Mouse (Mus musculus): ENCODE measurements around the gene Nek2. TPM values are rescaled to one million over a fixed set of nuclear protein-coding genes. Genes with fewer than 3 reads are reported as not detected.

Nek2 gene
- polyA plus RNA-seq, 1 experiment from 2014 or later: 41.4 TPM

- H3K27ac ChIP-seq: peak overlapping the region; percentile 65
- no peaks in the 10 kb centered on the region for H3K27me3 ChIP-seq (ENCODE audit: insufficient read depth, poor library complexity, severe bottlenecking)
- no peaks in the 10 kb centered on the region for H3K9me3 ChIP-seq
- H3K36me3 ChIP-seq: no peaks in the 10 kb centered on the region
- 52% methylated on average over 10 of the region's 10 CpGs for WGBS
- peaks cover 25% of the 10 kb centered on the region for H3K4me1 ChIP-seq
- no peak overlapping the region for H3K4me3 ChIP-seq
- no peak for DNase-seq (ENCODE audit: low spot score)
These were observed 18.2 kb upstream of the Nek2 start for GRCm38 (mm10) chr1:191802820-191803655.

- no peak for DNase-seq (ENCODE audit: low spot score)
- WGBS: 60% methylated on average over 5 of the region's 5 CpGs
These were observed 16.5 kb upstream of the Nek2 start for GRCm38 (mm10) chr1:191804747-191805146.

GRCm38 (mm10) chr1:191805788-191806187, 15.5 kb upstream of the Nek2 start:
- Histone ChIP-seq H3K9me3 (no peaks in the 10 kb centered on the region), H3K27me3 (ENCODE audit: insufficient read depth, poor library complexity, severe bottlenecking) (no peaks in the 10 kb centered on the region), H3K36me3 (no peaks in the 10 kb centered on the region), H3K4me3 (no peak overlapping the region), H3K4me1 (peaks cover 25% of the 10 kb centered on the region), H3K27ac (no peak overlapping the region)
- WGBS: 75% methylated on average over 6 of the region's 6 CpGs
- no peak for DNase-seq (ENCODE audit: low spot score)

More at GRCm38 (mm10) chr1:191804747-191805146, 16.5 kb upstream of the Nek2 start:
- H3K9me3 ChIP-seq: no peaks in the 10 kb centered on the region
- no peaks in the 10 kb centered on the region for H3K27me3 ChIP-seq (ENCODE audit: insufficient read depth, poor library complexity, severe bottlenecking)
- H3K36me3 ChIP-seq: no peaks in the 10 kb centered on the region
- H3K4me3 ChIP-seq: no peak overlapping the region
- H3K27ac ChIP-seq: no peak overlapping the region
- H3K4me1 ChIP-seq: peaks cover 25% of the 10 kb centered on the region

GRCm38 (mm10) chr1:191806740-191807139, 14.5 kb upstream of the Nek2 start:
- H3K4me1 ChIP-seq: peaks cover 25% of the 10 kb centered on the region
- no peak for DNase-seq (ENCODE audit: low spot score)
- no peak overlapping the region for H3K27ac ChIP-seq
- H3K4me3 ChIP-seq: no peak overlapping the region
- no peaks in the 10 kb centered on the region for H3K9me3 ChIP-seq
- no peaks in the 10 kb centered on the region for H3K36me3 ChIP-seq
- no peaks in the 10 kb centered on the region for H3K27me3 ChIP-seq (ENCODE audit: insufficient read depth, poor library complexity, severe bottlenecking)
- 92% methylated on average over 4 of the region's 4 CpGs for WGBS

- no peak overlapping the region for H3K27ac ChIP-seq
- no peak overlapping the region for H3K4me3 ChIP-seq
- H3K36me3 ChIP-seq: no peaks in the 10 kb centered on the region
- no peak for DNase-seq (ENCODE audit: low spot score)
- H3K4me1 ChIP-seq: peaks cover 16% of the 10 kb centered on the region
- WGBS: 88% methylated on average over 7 of the region's 7 CpGs
- H3K9me3 ChIP-seq: no peaks in the 10 kb centered on the region
- H3K27me3 ChIP-seq (ENCODE audit: insufficient read depth, poor library complexity, severe bottlenecking): no peaks in the 10 kb centered on the region
These were observed 13.3 kb upstream of the Nek2 start for GRCm38 (mm10) chr1:191807979-191808378.

GRCm38 (mm10) chr1:191808688-191809223, 12.5 kb upstream of the Nek2 start:
- H3K9me3 ChIP-seq: no peaks in the 10 kb centered on the region
- H3K4me3 ChIP-seq: no peak overlapping the region
- H3K27ac ChIP-seq: no peak overlapping the region
- H3K27me3 ChIP-seq (ENCODE audit: insufficient read depth, poor library complexity, severe bottlenecking): no peaks in the 10 kb centered on the region
- H3K4me1 ChIP-seq: peaks cover 9% of the 10 kb centered on the region; the same call in 1 of the 2 replicates
- 79% methylated on average over 12 of the region's 12 CpGs for WGBS
- no peak for DNase-seq (ENCODE audit: low spot score)
- H3K36me3 ChIP-seq: no peaks in the 10 kb centered on the region

- DNase-seq (ENCODE audit: low spot score): no peak
- H3K27ac ChIP-seq: no peak overlapping the region
- WGBS: 86% methylated on average over 12 of the region's 12 CpGs
- H3K9me3 ChIP-seq: no peaks in the 10 kb centered on the region
- H3K4me1 ChIP-seq: peaks cover 6% of the 10 kb centered on the region
- no peaks in the 10 kb centered on the region for H3K27me3 ChIP-seq (ENCODE audit: insufficient read depth, poor library complexity, severe bottlenecking)
- no peaks in the 10 kb centered on the region for H3K36me3 ChIP-seq
- H3K4me3 ChIP-seq: no peak overlapping the region
These were observed 9.5 kb upstream of the Nek2 start for GRCm38 (mm10) chr1:191811774-191812173.

GRCm38 (mm10) chr1:191812949-191813691, 8.1 kb upstream of the Nek2 start:
- Histone ChIP-seq H3K4me1 (peaks cover 9% of the 10 kb centered on the region), H3K27me3 (ENCODE audit: insufficient read depth, poor library complexity, severe bottlenecking) (no peaks in the 10 kb centered on the region), H3K4me3 (no peak overlapping the region), H3K9me3 (no peaks in the 10 kb centered on the region), H3K36me3 (no peaks in the 10 kb centered on the region), H3K27ac (no peak overlapping the region)
- 82% methylated on average over 13 of the region's 13 CpGs for WGBS
- DNase-seq (ENCODE audit: low spot score): no peak

GRCm38 (mm10) chr1:191814240-191814639, 7.0 kb upstream of the Nek2 start:
- Histone ChIP-seq H3K9me3 (no peaks in the 10 kb centered on the region), H3K4me3 (no peak overlapping the region), H3K27me3 (ENCODE audit: insufficient read depth, poor library complexity, severe bottlenecking) (no peaks in the 10 kb centered on the region), H3K4me1 (peaks cover 10% of the 10 kb centered on the region), H3K27ac (no peak overlapping the region), H3K36me3 (no peaks in the 10 kb centered on the region)
- DNase-seq (ENCODE audit: low spot score): no peak
- WGBS: 79% methylated on average over 4 of the region's 4 CpGs

GRCm38 (mm10) chr1:191814935-191815334, 6.3 kb upstream of the Nek2 start:
- Histone ChIP-seq H3K27ac (no peak overlapping the region), H3K27me3 (ENCODE audit: insufficient read depth, poor library complexity, severe bottlenecking) (no peaks in the 10 kb centered on the region), H3K4me3 (no peak overlapping the region), H3K4me1 (peaks cover 10% of the 10 kb centered on the region), H3K9me3 (no peaks in the 10 kb centered on the region), H3K36me3 (no peaks in the 10 kb centered on the region)
- no peak for DNase-seq (ENCODE audit: low spot score)
- 57% methylated on average over 5 of the region's 5 CpGs for WGBS

- Histone ChIP-seq H3K27me3 (ENCODE audit: insufficient read depth, poor library complexity, severe bottlenecking) (no peaks in the 10 kb centered on the region), H3K9me3 (no peaks in the 10 kb centered on the region), H3K4me3 (no peak overlapping the region), H3K27ac (no peak overlapping the region), H3K4me1 (peaks cover 14% of the 10 kb centered on the region), H3K36me3 (no peaks in the 10 kb centered on the region)
- 75% methylated on average over 3 of the region's 3 CpGs for WGBS
- no peak for DNase-seq (ENCODE audit: low spot score)
These were observed 4.6 kb upstream of the Nek2 start for GRCm38 (mm10) chr1:191816596-191816995.

GRCm38 (mm10) chr1:191817418-191818144, 3.7 kb upstream of the Nek2 start:
- WGBS: 36% methylated on average over 19 of the region's 19 CpGs

More at GRCm38 (mm10) chr1:191817418-191818144, 3.7 kb upstream of the Nek2 start:
- Histone ChIP-seq H3K4me1 (peaks cover 22% of the 10 kb centered on the region), H3K36me3 (no peaks in the 10 kb centered on the region), H3K27me3 (ENCODE audit: insufficient read depth, poor library complexity, severe bottlenecking) (no peaks in the 10 kb centered on the region), H3K4me3 (no peak overlapping the region), H3K9me3 (no peaks in the 10 kb centered on the region), H3K27ac (peak overlapping the region; percentile 49; the same call in 1 of the 2 replicates)
- peak; percentile 93 for DNase-seq (ENCODE audit: low spot score)
